Mouse (Mus musculus) adipocyte (in vitro differentiated cells): ENCODE measurements around the gene Klhl4.

Experiments
- DNase-seq: peaks from one replicate; pipeline ENCODE4 v3.0.0-alpha.2; 2016; ENCODE audit warnings: low spot score

Gene Klhl4

DNA sequence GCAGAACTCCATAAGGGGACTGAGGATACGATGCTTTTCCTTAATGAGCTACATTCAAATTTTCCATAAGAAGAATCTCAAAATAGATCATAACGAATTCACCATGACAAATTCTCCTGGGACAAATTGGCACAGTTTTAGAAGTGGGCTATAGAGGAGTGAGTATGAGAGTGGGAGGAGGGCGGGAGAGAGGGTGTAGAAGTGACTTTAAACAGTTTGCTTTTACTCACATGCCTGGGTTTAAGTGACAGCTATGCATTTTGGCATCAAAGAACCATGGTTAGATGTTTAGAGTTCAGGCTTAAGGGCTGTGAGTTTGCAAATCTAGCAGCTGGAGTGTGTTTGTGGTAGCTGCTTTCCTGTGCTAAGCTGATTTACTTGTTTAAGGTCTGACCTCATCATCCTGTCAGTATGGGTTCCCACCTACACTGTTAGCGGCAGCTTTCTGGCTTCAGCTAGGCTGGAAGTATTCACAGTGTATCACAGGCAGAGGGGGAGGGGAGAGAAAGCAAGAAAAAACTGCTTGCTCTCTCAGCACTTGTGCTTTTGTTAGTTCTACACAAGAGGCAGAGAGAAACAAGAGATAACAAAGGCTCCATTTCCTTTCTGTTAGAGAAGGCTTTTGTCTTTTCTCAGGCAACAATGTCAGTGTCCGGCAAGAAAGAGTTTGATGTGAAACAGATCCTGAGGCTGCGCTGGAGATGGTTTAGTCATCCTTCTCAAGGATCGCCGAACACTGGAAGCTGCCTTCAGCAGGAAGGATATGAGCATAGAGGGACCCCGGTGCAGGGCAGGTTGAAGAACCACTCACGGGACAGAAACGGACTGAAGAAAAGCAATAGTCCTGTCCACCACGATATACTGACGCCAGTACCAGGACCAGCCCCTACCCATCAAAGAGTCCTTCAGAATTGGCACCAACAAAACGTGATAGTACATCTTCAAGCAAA is at the start of gene Klhl4:
Gene Klhl4 (plus strand): TSS at position 552 of the 950 bp plus-strand sequence.
- no peak for DNase-seq

DNA sequence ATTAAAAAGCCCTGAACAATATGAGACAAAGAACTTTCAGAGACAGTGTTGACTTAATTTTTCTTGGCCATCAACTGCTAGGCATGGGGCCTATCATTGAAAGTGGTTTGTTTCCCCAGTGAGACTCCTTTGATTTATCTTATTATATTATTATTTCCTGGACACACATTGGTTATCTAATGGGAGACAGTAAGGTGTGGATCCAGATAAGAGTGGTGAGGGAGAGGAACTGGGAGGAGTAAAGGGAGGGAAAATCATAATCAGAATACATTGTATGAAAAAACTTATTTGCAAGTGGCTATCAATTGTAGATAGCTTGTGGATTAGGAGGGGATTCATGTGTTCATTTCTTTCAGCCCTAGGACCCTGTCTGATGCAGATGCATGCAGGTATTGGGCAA is 10.0 kb downstream of the Klhl4 start:
- no peak for DNase-seq

DNA sequence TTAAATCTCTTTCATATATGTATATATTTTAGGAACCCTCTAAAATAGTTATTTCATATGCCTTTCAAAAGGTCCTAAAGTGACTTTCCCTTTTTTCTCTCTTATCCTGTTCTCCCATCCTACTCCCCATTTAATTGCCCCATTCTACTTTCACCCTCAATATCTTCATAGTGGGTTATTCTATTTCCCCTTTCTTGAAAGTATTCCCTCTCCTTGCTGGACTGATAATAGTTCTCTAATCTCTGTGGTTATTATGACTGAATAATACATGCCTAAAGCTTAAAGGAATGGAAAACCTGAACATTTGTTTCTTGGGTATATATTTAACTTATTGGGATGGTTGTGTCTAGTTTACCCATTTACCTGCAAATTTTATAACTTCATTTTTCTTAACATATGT is 12.6 kb downstream of the Klhl4 start:
- no peak for DNase-seq

DNA sequence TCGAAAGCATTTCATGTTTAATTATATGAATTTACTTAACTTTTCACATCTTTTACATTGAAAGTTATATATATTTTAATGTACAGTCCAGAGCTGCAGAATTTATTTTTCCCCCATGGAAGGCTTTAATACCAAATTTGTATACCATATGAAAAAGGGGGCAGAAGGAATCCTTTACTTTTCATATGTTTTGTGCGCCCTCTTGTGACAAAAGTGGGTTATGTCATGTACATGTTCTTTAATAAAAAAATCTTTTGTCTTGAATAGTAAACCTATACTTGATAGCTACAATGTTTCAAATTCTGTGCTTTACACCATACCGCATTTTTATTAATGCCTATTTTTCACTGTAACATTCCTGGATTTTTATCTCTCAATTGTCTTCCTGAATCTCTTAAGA is 84.0 kb downstream of the Klhl4 start:
- DNase-seq, result peak; percentile 5

DNA sequence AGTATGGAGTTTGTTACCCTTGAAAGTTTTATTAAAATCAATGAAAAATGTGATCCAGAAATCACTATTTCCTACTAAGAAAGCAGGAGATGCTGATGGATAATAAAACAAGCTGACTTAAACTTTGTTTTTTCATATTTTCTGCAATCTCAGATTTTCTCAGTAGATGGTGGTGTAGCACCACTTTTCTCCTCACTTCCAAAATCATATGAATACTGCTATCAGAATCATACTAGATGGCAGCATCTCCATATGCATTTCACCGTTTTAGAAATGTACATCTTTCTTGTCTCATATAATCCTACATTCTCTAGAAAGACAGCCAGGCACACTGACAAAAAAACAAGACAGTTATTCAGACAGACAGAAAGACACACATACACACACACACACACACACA is 108.2 kb downstream of the Klhl4 start:
- DNase-seq, result no peak
